Mouse (Mus musculus) lung, embryonic 14.5 days (tissue): ENCODE results near the gene Map3k7. TPM values are rescaled to one million over a fixed set of nuclear protein-coding genes. Genes with fewer than 3 reads are reported as not detected.
"Not testable (repeated sequence)": the region's sequence is repeated elsewhere in the genome, so short reads cannot be mapped to it uniquely, and the experiment has no call there.

Source experiments
- ATAC-seq: fragments of 200-750 bp; cut with Nextera tagmentation; 2 replicates; pipeline ENCODE4 v1.8.0; 2017; ENCODE audit warnings: mild to moderate bottlenecking, moderate TSS enrichment, moderate library complexity; ENCODE audit not compliant: insufficient read depth
- DNase-seq: peaks from one replicate; pipeline ENCODE4 v3.0.0-alpha.2; 2015
- H3K27ac ChIP-seq: fragments of 300-500 bp; sonication (generic); 2 replicates; pipeline ENCODE4 v1.5.1; 2014; ENCODE audit warnings: low read depth, mild to moderate bottlenecking, moderate library complexity
- H3K27me3 ChIP-seq: fragments of 300-500 bp; sonication (generic); 2 replicates; pipeline ENCODE4 v1.6.1; 2014; ENCODE audit warnings: low read length, control low read depth; ENCODE audit not compliant: insufficient read depth
- H3K36me3 ChIP-seq: fragments of 300-500 bp; sonication (generic); 2 replicates; pipeline ENCODE4 v1.6.1; 2014; ENCODE audit warnings: control low read depth; ENCODE audit not compliant: insufficient read depth
- H3K4me1 ChIP-seq: fragments of 300-500 bp; sonication (generic); 2 replicates; pipeline ENCODE4 v1.6.1; 2014; ENCODE audit warnings: antibody characterized with exemption, control low read depth; ENCODE audit not compliant: insufficient read depth
- H3K4me2 ChIP-seq: fragments of 300-500 bp; sonication (generic); 2 replicates; pipeline ENCODE4 v1.6.1; 2014; ENCODE audit warnings: mild to moderate bottlenecking
- H3K4me3 ChIP-seq: fragments of 300-500 bp; sonication (generic); 2 replicates; pipeline ENCODE4 v1.5.1; 2014; ENCODE audit warnings: low read depth, low read length
- H3K9ac ChIP-seq: fragments of 300-500 bp; sonication (generic); 2 replicates; pipeline ENCODE4 v1.6.1; 2014
- H3K9me3 ChIP-seq: fragments of 300-500 bp; sonication (generic); 2 replicates; pipeline ENCODE4 v1.6.1; 2016; ENCODE audit warnings: low read depth, low read length, control low read depth
- CTCF ChIP-seq: IDR thresholded peaks from 2 replicates; pipeline ENCODE4 v1.5.1; 2016; ENCODE audit warnings: antibody characterized with exemption, low read depth
- WGBS: fragments of 180-500 bp; shearing (Covaris S2); extraction: QIAGEN DNeasy Blood & Tissue Kit; methylation state at CpG from one replicate; pipeline ENCODE4 v1.1.7; 2014; 5-methylcytosine and 5-hydroxymethylcytosine counted together
- polyA plus RNA-seq: library from polyadenylated mRNA; unstranded; fragments of >200 nt; fragmentation: Nextera tagmentation; extraction: Ambion mirVana; gene quantifications from 2 replicates; pipeline ENCODE4 v1.2.1, GENCODE M21; 2014

Map3k7 gene
- polyA plus RNA-seq, 1 experiment from 2014 or later, result 47.5 TPM

DNA sequence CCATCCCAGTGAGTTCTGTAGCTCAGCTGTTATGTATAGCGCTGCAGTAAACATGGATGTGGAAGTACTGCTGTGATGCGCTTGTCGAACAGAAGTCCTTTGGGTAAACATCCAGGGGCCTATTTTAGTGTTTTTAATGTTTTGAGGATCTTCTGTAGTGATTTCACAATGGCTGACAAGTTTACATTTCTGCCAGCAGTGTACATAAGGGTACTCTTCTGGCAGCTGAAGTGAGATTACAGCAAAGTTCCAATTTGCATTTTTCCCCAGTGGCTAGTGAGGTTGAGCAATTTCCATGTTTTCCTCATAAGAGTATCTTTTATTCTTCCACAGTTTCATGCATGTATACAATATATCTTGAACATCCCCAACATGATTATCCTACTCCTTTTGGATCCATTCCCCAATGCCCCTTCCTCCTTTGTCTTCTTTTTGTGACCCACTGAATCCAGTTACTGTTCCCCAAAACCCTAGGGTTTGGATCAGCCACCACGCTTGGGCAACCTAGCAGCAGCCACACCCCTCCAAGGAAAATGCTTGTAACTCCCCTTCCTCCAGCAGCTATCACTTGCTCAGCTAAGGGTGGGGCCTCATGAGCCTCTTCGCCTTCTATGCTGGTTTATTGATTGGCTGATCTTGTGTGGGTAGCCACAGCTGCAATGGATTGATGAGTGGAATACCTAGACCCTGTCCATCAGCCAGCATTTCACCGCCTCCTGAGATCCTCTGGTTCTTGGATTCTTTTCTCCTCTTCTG lies 47.5 kb downstream of the Map3k7 start:
- Histone ChIP-seq H3K4me1 (no peaks in the 10 kb centered on the region), H3K27ac (no peak overlapping the region), H3K9me3 (no peaks in the 10 kb centered on the region), H3K4me3 (no peak overlapping the region), H3K9ac (no peak overlapping the region), H3K27me3 (no peaks in the 10 kb centered on the region), H3K36me3 (peaks cover 70% of the 10 kb centered on the region), H3K4me2 (no peak overlapping the region)
- ATAC-seq, result no peak
- TF ChIP-seq CTCF, result no peak
- 78% methylated on average over 6 of the region's 6 CpGs for WGBS
- DNase-seq, result no peak

- H3K4me1 ChIP-seq, result no peaks in the 10 kb centered on the region
- ATAC-seq (no peak), DNase-seq (no peak)
- H3K9ac ChIP-seq, result no peak overlapping the region
- peaks cover 60% of the 10 kb centered on the region for H3K36me3 ChIP-seq
- 81% methylated on average over 3 of the region's 3 CpGs for WGBS
- H3K4me3 ChIP-seq, result no peak overlapping the region
- TF ChIP-seq CTCF, result no peak
- no peak overlapping the region for H3K27ac ChIP-seq
- H3K9me3 ChIP-seq, result no peaks in the 10 kb centered on the region
- no peaks in the 10 kb centered on the region for H3K27me3 ChIP-seq
- no peak overlapping the region for H3K4me2 ChIP-seq
These were observed 57.2 kb downstream of the Map3k7 start for GRCm38 (mm10) chr4:32021131-32021530.

- Histone ChIP-seq H3K27me3 (no peaks in the 10 kb centered on the region), H3K9me3 (no peaks in the 10 kb centered on the region), H3K9ac (no peak overlapping the region), H3K4me3 (no peak overlapping the region), H3K4me2 (no peak overlapping the region), H3K4me1 (no peaks in the 10 kb centered on the region), H3K36me3 (peaks cover 49% of the 10 kb centered on the region), H3K27ac (no peak overlapping the region)
- TF ChIP-seq CTCF, result no peak
- ATAC-seq (no peak), DNase-seq (no peak)
- 97% methylated on average over 6 of the region's 6 CpGs for WGBS
These were observed 58.4 kb downstream of the Map3k7 start for GRCm38 (mm10) chr4:32022321-32022720.

- 74% methylated on average over 2 of the region's 2 CpGs for WGBS
- not testable (repeated sequence) for H3K4me1 ChIP-seq, H3K4me2 ChIP-seq, ATAC-seq, H3K4me3 ChIP-seq, H3K27ac ChIP-seq, H3K9ac ChIP-seq, DNase-seq, H3K9me3 ChIP-seq, H3K27me3 ChIP-seq
- peaks cover 33% of the 10 kb centered on the region for H3K36me3 ChIP-seq
These were observed 60.3 kb downstream of the Map3k7 start for GRCm38 (mm10) chr4:32024170-32024569.

DNA sequence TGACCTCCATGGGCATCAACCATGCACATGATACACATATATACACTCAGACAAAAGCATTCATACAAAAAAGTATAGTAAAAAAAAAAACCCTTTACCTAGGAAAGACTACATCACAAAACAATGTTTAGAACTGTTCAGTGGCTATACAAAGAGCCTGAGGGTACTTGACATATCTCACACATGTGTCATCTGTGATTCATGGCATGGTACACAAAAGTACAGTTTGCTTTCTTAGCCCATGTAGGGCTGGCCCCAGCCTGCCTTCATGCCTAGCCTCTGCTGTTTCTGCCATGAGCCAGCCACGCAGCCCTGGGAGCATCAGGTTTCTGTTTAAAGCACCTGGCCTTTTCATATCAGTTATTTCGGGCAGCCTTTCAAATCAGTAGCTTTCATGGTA lies 61.2 kb downstream of the Map3k7 start:
- H3K9me3 ChIP-seq, result no peaks in the 10 kb centered on the region
- H3K36me3 ChIP-seq, result peaks cover 25% of the 10 kb centered on the region
- TF ChIP-seq CTCF, result no peak
- no peak overlapping the region for H3K27ac ChIP-seq
- WGBS, result 60% methylated on average over 2 of the region's 2 CpGs
- no peak for DNase-seq
- H3K4me1 ChIP-seq, result no peaks in the 10 kb centered on the region
- H3K9ac ChIP-seq, result no peak overlapping the region
- H3K4me2 ChIP-seq, result no peak overlapping the region
- ATAC-seq, result no peak
- H3K27me3 ChIP-seq, result no peaks in the 10 kb centered on the region
- H3K4me3 ChIP-seq, result no peak overlapping the region

DNA sequence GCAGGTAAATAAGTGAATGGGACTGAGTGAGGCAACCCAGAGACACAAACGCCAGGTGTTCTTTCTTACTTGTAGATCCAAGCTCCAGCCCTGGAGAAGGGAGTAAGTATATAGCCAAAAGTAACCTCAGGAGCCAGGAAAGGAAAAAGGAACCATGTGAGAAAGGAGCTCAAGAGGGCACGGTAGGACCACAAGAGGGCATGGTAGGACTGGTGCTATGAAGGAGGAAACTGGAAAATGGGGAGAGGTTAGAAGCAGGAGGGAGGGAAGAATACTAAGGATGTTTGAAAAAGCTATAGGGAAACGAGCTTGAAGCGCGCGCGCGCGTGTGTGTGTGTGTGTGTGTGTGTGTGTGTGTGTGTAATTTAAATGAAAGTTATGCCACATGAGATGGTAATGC lies 63.2 kb downstream of the Map3k7 start:
- Histone ChIP-seq H3K9me3 (no peaks in the 10 kb centered on the region), H3K9ac (no peak overlapping the region), H3K4me1 (no peaks in the 10 kb centered on the region), H3K4me3 (no peak overlapping the region), H3K27ac (no peak overlapping the region), H3K36me3 (peaks cover 11% of the 10 kb centered on the region), H3K27me3 (no peaks in the 10 kb centered on the region), H3K4me2 (no peak overlapping the region)
- TF ChIP-seq CTCF, result peak; percentile 33
- ATAC-seq (no peak), DNase-seq (no peak)
- 88% methylated on average over 9 of the region's 9 CpGs for WGBS

- TF ChIP-seq CTCF, result no peak
- Histone ChIP-seq H3K4me3 (no peak overlapping the region), H3K4me1 (no peaks in the 10 kb centered on the region), H3K9me3 (no peaks in the 10 kb centered on the region), H3K36me3 (no peaks in the 10 kb centered on the region), H3K9ac (no peak overlapping the region), H3K27me3 (no peaks in the 10 kb centered on the region), H3K27ac (no peak overlapping the region), H3K4me2 (no peak overlapping the region)
- WGBS, result 69% methylated on average over 7 of the region's 7 CpGs
- ATAC-seq (no peak), DNase-seq (no peak)
These were observed 73.4 kb downstream of the Map3k7 start for GRCm38 (mm10) chr4:32037267-32037666.
